Mouse (Mus musculus) frontal cortex, adult (tissue): ENCODE results near the gene Slc35g3.

ENCODE experiments used
- ATAC-seq: cut with Nextera tagmentation; 2 replicates; pipeline ENCODE4 v1.9.2; 2017; ENCODE audit warnings: mild to moderate bottlenecking, moderate library complexity, mixed read lengths; ENCODE audit not compliant: low TSS enrichment

Gene Slc35g3

GRCm38 (mm10) chr11:69784793-69785272 lies 23.1 kb upstream of the Slc35g3 start:
- no peak for ATAC-seq

DNA sequence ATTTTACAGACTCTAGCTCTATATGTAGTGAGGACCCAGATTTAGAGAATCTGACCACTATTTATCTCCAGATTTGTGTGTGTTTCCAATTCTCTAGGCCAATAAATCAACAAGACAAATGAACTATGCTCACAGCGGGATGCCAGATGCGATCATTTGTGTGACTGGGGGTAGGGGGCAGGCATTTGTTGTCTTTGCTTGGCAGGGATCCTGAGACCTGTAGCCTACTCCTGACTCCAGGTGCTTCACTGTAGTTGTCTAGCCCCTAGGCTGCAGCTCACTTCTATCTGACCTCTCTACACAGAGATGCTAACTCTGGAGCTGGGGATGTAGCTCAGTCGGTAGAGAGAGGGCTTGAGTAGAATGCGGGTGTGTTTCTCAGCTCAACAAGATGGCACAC lies 20.1 kb upstream of the Slc35g3 start:
- ATAC-seq, result no peak

DNA sequence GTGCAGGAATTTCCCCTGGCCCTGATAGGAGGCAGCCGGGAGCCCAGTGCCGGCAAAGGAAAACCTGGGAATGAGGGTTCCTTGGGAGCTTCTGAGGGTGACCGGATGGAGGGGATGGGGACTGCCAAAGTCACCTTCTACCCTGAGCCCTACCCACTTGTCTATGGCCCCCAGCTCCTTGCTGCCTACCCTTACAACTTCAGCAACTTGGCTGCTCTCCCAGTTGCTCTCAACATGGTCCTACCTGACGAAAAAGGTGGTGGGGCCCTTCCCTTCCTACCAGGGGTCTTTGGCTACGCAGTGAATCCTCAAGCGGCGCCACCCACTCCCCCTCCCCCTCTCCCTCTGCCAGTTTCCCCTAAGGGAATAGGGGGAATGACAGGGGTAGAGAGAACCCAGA lies 17.2 kb upstream of the Slc35g3 start:
- no peak for ATAC-seq

- ATAC-seq, result no peak
Observed at GRCm38 (mm10) chr11:69778258-69778982, 16.7 kb upstream of the Slc35g3 start.

- ATAC-seq, result peak; percentile 22; the same call in 1 of the 2 replicates
Observed at GRCm38 (mm10) chr11:69777504-69778257, 15.9 kb upstream of the Slc35g3 start.

- ATAC-seq, result no peak
Observed at GRCm38 (mm10) chr11:69776488-69776887, 14.7 kb upstream of the Slc35g3 start.

DNA sequence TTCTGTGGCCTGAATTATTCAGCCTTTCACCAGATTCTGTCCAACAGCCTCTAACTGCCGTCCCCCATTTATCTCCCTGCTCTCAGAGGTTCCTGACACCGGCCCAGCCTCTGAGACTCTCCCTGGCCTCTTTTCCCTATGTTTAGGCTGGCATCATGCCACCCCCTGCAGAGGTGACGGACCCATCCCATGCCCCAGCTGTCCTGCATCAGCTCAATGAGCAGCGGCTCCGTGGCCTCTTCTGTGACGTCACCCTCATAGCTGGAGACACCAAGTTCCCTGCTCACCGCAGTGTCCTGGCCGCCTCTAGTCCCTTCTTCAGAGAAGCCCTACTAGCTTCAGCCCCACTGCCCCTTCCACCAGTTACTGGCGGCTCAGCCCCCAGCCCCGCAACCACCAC lies 13.9 kb upstream of the Slc35g3 start:
- ATAC-seq, result no peak

GRCm38 (mm10) chr11:69774961-69775360 lies 13.2 kb upstream of the Slc35g3 start:
- no peak for ATAC-seq

GRCm38 (mm10) chr11:69767625-69767909 lies 5.8 kb upstream of the Slc35g3 start:
- ATAC-seq, result 0 out of 2 replicates have a peak, but pooled peaks have one; percentile 10

DNA sequence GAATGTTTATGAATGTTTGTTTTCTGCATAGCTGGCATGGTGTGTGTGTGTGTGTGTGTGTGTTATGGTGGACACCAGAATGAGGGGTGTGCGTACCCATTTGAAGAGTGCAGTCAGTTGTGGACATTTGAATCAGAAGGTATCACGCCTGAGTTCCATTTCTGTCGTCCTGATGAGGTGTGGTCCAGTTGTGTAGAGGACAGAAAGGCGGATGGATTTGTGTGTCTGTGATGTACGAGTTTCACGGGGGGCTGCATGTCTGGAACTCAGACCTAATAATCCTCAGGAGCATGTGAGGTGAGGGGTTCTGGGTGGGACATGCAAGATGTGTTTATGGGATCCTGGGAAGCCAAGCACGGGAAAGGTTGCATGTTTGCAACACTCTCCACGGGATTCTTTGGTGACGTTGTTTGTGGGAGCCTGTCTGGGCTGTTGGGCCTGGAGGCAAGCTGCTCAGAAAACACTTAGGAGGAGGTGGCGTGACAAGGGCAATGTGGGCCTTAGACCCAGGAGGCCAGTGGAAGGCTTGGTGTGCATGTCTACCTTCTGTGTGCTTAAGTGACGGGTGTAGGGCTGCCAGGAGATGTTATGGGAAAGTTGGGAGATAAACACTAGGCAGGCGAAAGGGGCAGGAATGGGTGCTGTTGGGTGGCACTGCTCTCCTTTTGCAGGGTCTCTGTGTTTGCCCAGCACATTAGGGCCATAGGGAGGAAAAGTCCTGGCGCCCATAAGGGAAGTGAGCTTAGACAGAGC lies 5.3 kb upstream of the Slc35g3 start:
- ATAC-seq, result 0 out of 2 replicates have a peak, but pooled peaks have one; percentile 5

- ATAC-seq, result peak; percentile 70
Observed at GRCm38 (mm10) chr11:69766126-69766609, 4.4 kb upstream of the Slc35g3 start.

DNA sequence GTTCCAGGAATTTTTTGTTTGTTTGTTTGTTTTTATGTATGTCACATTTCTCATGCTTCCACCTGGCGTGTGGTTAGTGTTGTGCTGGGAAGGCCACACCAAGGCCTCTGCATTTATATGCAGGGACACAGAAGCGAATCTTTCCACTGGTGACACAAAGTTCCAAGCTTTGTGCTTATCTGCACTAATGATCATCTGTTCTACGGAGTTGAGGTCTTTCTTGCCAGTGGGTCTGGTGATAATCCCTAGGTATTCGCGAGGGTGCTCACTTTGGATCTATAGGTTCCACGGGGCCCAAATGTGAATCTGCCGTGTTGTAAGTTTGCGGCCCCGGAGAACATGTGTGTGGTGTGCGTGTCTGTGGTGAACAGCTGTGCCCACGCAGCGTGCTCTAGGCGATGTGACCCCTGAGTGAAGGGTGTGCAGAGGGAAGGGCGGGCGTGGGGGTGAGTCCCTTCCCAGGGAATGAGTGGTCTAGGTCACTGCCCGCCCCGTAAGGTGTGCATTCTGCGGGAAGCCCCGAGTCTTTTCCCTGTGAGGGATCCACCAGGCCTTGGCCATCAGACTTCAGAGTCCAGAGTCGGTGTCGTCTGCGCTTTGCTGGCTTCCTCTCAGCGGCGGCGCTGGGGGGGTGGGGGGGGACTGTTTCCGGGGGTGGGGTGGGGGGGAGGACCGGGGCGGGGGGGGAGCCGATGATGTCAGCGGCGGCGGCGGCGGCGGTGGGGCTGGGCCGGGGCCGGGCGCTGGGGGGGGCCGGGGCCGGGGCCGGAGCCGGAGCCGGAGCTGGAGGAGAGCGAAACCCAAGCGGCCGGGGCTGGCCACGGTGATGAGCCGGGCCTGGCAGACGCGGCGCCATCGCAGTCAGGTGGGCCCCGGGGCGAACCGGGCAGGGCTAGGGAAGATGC lies 3.7 kb upstream of the Slc35g3 start, which contains the start of gene Zbtb4:
Gene Zbtb4, plus strand, starts transcription at position 692 of the 905 bp plus-strand sequence.
- ATAC-seq, result peak; percentile 32; the same call in 1 of the 2 replicates

DNA sequence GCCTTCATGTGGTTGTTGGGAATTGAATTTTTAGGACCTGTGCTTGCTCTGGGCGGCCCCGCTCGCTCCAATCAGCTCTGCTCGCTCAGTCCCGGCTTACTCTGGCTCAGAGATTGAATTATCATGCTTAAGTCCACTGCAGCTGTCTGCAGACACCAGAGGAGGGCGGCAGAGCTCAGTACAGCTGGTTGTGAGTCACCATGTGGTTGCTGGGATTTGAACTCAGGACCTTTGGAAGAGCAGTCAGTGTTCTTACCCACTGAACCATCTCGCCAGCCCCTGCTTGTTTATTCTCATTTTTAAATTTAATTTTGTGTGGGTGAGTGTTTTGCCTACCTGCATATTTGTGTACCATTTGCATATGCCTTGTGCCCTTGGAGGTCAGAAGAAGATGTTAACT lies 1.8 kb upstream of the Slc35g3 start:
- ATAC-seq, result no peak

- ATAC-seq, result no peak
Observed at GRCm38 (mm10) chr11:69760901-69761200, 917 bp downstream of the Slc35g3 start.

DNA sequence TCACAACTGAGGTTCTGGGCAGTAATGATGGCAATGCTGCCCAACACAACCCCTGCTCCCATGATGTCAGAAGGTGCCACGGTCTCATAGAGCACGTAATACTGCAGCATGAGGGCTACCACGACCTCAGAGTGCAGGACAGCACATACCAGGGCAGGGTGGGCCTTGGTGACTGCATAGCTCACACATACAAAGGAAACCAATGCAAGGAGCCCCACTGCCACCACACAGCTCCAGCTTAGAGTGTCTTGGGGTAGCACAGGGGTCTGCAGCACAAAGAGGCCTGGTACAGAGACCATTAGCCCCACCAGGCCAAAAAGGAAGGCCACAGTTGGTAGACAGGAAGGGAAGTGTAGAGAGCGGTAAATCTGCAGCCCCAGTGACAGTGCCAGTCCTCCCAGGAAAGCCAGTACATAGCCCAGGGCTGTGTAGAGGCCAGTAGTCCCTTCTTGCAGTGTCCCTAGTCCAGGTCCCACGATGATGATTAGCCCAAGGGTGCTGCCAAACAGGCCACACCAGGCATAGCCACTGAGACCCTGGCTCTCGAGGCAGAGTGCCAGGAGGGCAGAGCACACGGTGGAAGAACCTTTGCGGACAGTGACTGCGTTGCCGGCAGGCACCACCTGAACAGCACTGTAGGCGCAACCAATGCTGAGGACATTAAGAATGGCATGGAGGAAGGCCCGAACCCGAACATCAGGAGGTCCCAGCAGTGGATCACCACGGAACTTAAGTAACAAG lies 1.4 kb downstream of the Slc35g3 start:
- no peak for ATAC-seq

DNA sequence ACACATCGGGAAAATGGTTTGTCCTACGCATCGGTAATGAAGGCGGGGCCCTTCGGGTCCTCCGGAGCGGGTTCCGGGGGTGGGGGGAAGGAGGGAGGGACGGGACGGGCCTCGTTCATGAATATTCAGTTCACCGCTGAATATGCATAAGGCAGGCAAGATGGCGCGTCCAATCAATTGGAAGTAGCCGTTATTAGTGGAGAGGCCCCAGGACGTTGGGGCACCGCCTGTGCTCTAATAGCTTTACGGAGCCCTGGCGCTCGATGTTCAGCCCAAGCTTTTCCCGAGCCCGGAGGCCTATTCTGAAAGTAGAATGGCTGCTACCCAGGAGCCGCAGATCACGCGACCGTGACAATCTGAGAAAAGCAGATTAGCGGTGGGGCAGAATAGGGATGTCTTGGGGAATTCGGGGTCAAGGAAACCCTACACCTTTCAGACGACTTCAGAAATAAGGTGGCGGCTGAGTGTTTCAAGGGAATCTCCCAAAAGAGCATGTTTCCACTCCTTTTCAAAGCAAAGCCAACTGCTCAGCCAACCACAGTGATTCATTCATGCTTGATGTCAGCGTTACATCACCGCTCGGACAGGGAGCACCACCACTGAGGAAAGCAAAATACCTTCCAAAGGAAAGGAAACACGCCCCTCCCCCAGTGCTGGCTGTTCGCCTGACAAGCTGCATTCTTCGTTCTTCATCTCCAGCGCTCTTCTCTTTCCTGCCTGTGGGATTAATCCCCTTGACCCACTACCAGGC lies 2.6 kb downstream of the Slc35g3 start:
- ATAC-seq, result peak; percentile 67

DNA sequence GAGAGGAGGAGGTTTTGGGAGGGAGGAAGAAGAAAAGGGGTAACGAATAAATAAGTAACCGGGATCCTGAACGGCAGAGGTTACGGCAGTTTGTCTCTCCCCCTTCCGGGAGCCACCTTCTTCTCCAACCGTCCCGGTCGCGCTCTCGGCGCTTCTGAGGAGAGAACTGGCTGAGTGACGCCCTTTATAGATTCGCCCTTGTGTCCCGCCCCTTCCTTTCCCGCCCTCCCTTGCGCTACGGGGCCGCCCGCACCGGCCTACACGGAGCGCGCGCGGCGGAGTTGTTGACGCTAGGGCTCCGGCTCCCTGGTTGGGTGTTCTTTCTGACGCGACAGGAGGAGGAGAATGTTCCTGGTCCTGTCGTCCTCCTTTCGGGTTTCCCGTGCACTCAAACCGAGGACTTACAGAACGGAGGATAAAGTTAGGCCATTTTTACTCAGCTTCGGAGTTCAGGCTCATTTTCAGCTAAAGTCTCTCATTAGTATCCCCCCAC lies 3.2 kb downstream of the Slc35g3 start, which contains the start of gene Polr2a:
Gene Polr2a, minus strand, starts transcription at position 160 of the 493 bp plus-strand sequence.
- peak; percentile 87 for ATAC-seq

- ATAC-seq, result peak; percentile 73
Observed at GRCm38 (mm10) chr11:69758090-69758456, 3.7 kb downstream of the Slc35g3 start.

GRCm38 (mm10) chr11:69757303-69758089 lies 4.3 kb downstream of the Slc35g3 start:
- ATAC-seq, result no peak
